Mouse (Mus musculus) right cerebral cortex, postnatal 36 days (tissue): ENCODE results near the gene Zfp84.
"Not testable (repeated sequence)": the region's sequence is repeated elsewhere in the genome, so short reads cannot be mapped to it uniquely, and the experiment has no call there.

ENCODE experiments used
- DNase-seq, 2 experiments: peaks; one replicate each; pipeline ENCODE4 v3.0.0; 2022; ENCODE audit warnings: low spot score in 2 of 2, mixed read lengths in 1 of 2

Zfp84 gene

GRCm38 (mm10) chr7:29768090-29768900, at the start of gene Zfp84:
TSS of gene Zfp84 (plus strand) at chr7:29768552.
- peak; percentile 85 to 93 for DNase-seq

- DNase-seq = not testable (repeated sequence)
These were observed 42.8 kb upstream of the Zfp84 start for GRCm38 (mm10) chr7:29725461-29726142.

- not testable (repeated sequence) for DNase-seq
These were observed 41.5 kb upstream of the Zfp84 start, which contains the start of gene Catsperg2 for GRCm38 (mm10) chr7:29726860-29727259. TSS of gene Catsperg2 (minus strand) at chr7:29727032.

GRCm38 (mm10) chr7:29728055-29728454, 40.3 kb upstream of the Zfp84 start:
- DNase-seq = no peak

GRCm38 (mm10) chr7:29742258-29742657, 26.1 kb upstream of the Zfp84 start:
- DNase-seq = no peak

- no peak for DNase-seq
These were observed 7.9 kb upstream of the Zfp84 start for GRCm38 (mm10) chr7:29760476-29760875.

GRCm38 (mm10) chr7:29764702-29765101, 3.6 kb upstream of the Zfp84 start:
- no peak for DNase-seq

GRCm38 (mm10) chr7:29767058-29767686, 1.2 kb upstream of the Zfp84 start:
- peak; percentile 77 to 83 for DNase-seq

- no peak for DNase-seq
These were observed 628 bp downstream of the Zfp84 start for GRCm38 (mm10) chr7:29768980-29769379.

- no peak for DNase-seq
These were observed 5.2 kb downstream of the Zfp84 start for GRCm38 (mm10) chr7:29773503-29773902.

GRCm38 (mm10) chr7:29774371-29774770, 6.0 kb downstream of the Zfp84 start:
- DNase-seq = no peak

GRCm38 (mm10) chr7:29776568-29776967, 8.2 kb downstream of the Zfp84 start:
- no peak for DNase-seq

GRCm38 (mm10) chr7:29777372-29777771, 9.0 kb downstream of the Zfp84 start:
- no peak for DNase-seq

- DNase-seq = peak; percentile 81 to 82
These were observed 15.7 kb downstream of the Zfp84 start, which contains the start of gene Zfp30 for GRCm38 (mm10) chr7:29783871-29784551. TSS of gene Zfp30 (plus strand) at chr7:29783998.

GRCm38 (mm10) chr7:29785023-29785422, 16.7 kb downstream of the Zfp84 start:
- no peak for DNase-seq

- no peak for DNase-seq
These were observed 17.5 kb downstream of the Zfp84 start for GRCm38 (mm10) chr7:29785888-29786287.

GRCm38 (mm10) chr7:29792906-29793305, 24.6 kb downstream of the Zfp84 start:
- DNase-seq = no peak

- DNase-seq = no peak
These were observed 38.7 kb downstream of the Zfp84 start for GRCm38 (mm10) chr7:29807046-29807445.

GRCm38 (mm10) chr7:29812244-29812643, 43.9 kb downstream of the Zfp84 start:
- no peak for DNase-seq

GRCm38 (mm10) chr7:29814381-29814780, 46.0 kb downstream of the Zfp84 start:
- no peak for DNase-seq

GRCm38 (mm10) chr7:29815061-29815784, 46.9 kb downstream of the Zfp84 start:
- DNase-seq = peak in 1 of 2 experiments; percentile 9
